In the genomic region with DNA sequence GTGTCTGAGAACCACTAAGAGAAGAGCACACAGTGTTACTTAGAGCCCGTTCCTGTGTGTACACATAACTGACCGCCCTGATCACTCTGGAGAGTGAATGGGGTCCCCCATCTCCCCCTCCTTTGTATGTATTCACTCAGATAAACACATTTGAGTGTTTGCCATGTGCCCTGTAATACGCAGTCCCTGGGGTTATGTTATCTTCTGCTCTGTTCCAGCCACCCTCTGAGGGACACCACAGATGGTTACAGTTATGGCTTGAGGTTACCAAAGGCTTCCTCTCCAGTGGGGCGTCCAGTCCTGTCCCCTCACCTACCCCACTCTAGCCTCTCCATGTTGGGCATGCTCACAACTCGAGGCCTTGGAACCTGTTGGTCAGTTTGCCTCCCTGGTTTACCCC, we compare ENCODE assay signal across 16 mouse cellular contexts. TPM values are rescaled to one million over a fixed set of nuclear protein-coding genes. Genes with fewer than 3 reads are reported as not detected.
"Had no signal": no experiment of that assay in that cellular context is flagged by ENCODE, and none has a peak within 500 bp of the region (broad histone marks: within the 10 kb centered on the region; RNA-seq: fewer than 3 reads in every experiment).

No protein-coding gene starts in this region.

- H3K9me3 ChIP-seq: midbrain, embryonic 13.5 days; midbrain, embryonic 15.5 days; neural tube, embryonic 12.5 days; stomach, embryonic 15.5 days had no signal

- DNase-seq: lung, adult 18-20 months; lung, embryonic 14.5 days; lung, postnatal 10 days; lung, postnatal 4 days; right cerebral cortex, postnatal 14 days; thymus, adult 2 months; thymus, postnatal 25 days had no signal

- H3K27ac ChIP-seq: liver, embryonic 14.5 days; midbrain, embryonic 13.5 days; midbrain, embryonic 15.5 days; neural tube, embryonic 12.5 days; stomach, embryonic 15.5 days; stomach, postnatal 0 days had no signal

- H3K4me1 ChIP-seq: midbrain, embryonic 13.5 days; midbrain, embryonic 15.5 days; neural tube, embryonic 12.5 days; stomach, embryonic 15.5 days had no signal

- H3K4me2 ChIP-seq: lung, embryonic 14.5 days; midbrain, embryonic 11.5 days; midbrain, embryonic 13.5 days; midbrain, embryonic 15.5 days; neural tube, embryonic 12.5 days; stomach, embryonic 15.5 days had no signal

- H3K9ac ChIP-seq: liver, embryonic 14.5 days; lung, embryonic 14.5 days; midbrain, embryonic 15.5 days; neural tube, embryonic 12.5 days; stomach, embryonic 15.5 days had no signal

- ATAC-seq: midbrain, embryonic 13.5 days; midbrain, embryonic 15.5 days had no signal

- H3K4me3 ChIP-seq: midbrain, embryonic 13.5 days; midbrain, embryonic 15.5 days; neural tube, embryonic 12.5 days; stomach, embryonic 15.5 days had no signal

- H3K27me3 ChIP-seq: midbrain, embryonic 13.5 days; midbrain, embryonic 15.5 days; neural tube, embryonic 12.5 days; stomach, embryonic 15.5 days had no signal

RNA-seq across cellular contexts. Expression of gene Inca1, which starts 27.4 kb away (rescaled TPM):
- total RNA-seq: monocyte, adult 5-6 weeks; neutrophil, adult 5-6 weeks had no signal
